Mouse (Mus musculus) C2C12 (cell line): ENCODE measurements around the gene Dctd. TPM values are rescaled to one million over a fixed set of nuclear protein-coding genes. Genes with fewer than 3 reads are reported as not detected.
A peak's percentile ranks its signal among the peaks of the same experiment; 100 is the strongest.

Experiments used
- H3K27me3 ChIP-seq: one replicate; pipeline ENCODE4 v1.6.1; 2011; ENCODE audit not compliant: control insufficient read depth, insufficient read depth, insufficient read length
- H3K36me3 ChIP-seq: one replicate; pipeline ENCODE4 v1.6.1; 2011; ENCODE audit not compliant: control insufficient read depth, insufficient read depth
- H3K4me3 ChIP-seq: one replicate; pipeline ENCODE4 v1.5.1; 2011; ENCODE audit warnings: mild to moderate bottlenecking, control low read depth; ENCODE audit not compliant: poor library complexity, insufficient read depth, severe bottlenecking
- H3K79me2 ChIP-seq: one replicate; pipeline ENCODE4 v1.6.1; 2011; ENCODE audit not compliant: control insufficient read depth, insufficient read depth
- H3K79me3 ChIP-seq: one replicate; pipeline ENCODE4 v1.6.1; 2011; ENCODE audit warnings: low read depth, control low read depth
- H3ac ChIP-seq: one replicate; pipeline ENCODE3; 2011; ENCODE audit warnings: low read depth; ENCODE audit not compliant: control insufficient read depth, insufficient read length
- CEBPB ChIP-seq: IDR thresholded peaks from one replicate; pipeline ENCODE4 v1.6.1; 2011; ENCODE audit warnings: low read depth, mild to moderate bottlenecking, control low read depth, moderate library complexity
- CTCF ChIP-seq: IDR thresholded peaks from one replicate; pipeline ENCODE4 v1.5.1; 2011; ENCODE audit not compliant: control insufficient read depth, insufficient read depth, insufficient read length
- FOSL1 ChIP-seq: IDR thresholded peaks from one replicate; pipeline ENCODE4 v1.8.0; 2011; ENCODE audit warnings: mild to moderate bottlenecking, low read length; ENCODE audit not compliant: poor library complexity, insufficient read depth, severe bottlenecking
- MAX ChIP-seq: IDR thresholded peaks from one replicate; pipeline ENCODE4 v1.6.1; 2011; ENCODE audit warnings: mild to moderate bottlenecking, control low read depth
- MYOD1 ChIP-seq: IDR thresholded peaks from one replicate; pipeline ENCODE4 v1.6.1; 2011; ENCODE audit warnings: low read depth; ENCODE audit not compliant: control insufficient read depth, insufficient read length
- MYOG ChIP-seq: IDR thresholded peaks from one replicate; pipeline ENCODE4 v1.6.1; 2011; ENCODE audit not compliant: control insufficient read depth, insufficient read length; ENCODE audit errors: extremely low read depth
- USF1 ChIP-seq: IDR thresholded peaks from one replicate; pipeline ENCODE4 v1.6.1; 2011; ENCODE audit warnings: low read depth, mild to moderate bottlenecking, control low read depth, moderate library complexity
- polyA plus RNA-seq: library from polyadenylated mRNA; unstranded; fragments of >200 nt; fragmentation: generic; extraction: Trizol; gene quantifications from one replicate; pipeline ENCODE4 v1.2.1, GENCODE M21; 2012; ENCODE audit warnings: missing spikeins

Dctd gene
- polyA plus RNA-seq, 1 experiment, result 27.2 TPM

- Histone ChIP-seq H3K79me3 (no peaks in the 10 kb centered on the region), H3ac (no peak overlapping the region), H3K36me3 (no peaks in the 10 kb centered on the region), H3K27me3 (no peaks in the 10 kb centered on the region), H3K79me2 (no peaks in the 10 kb centered on the region), H3K4me3 (no peak overlapping the region)
- TF ChIP-seq USF1 (no peak), MYOD1 (no peak), CTCF (no peak), MYOG (no peak), MAX (no peak), FOSL1 (no peak), CEBPB (no peak)
These were observed 3.5 kb upstream of the Dctd start for GRCm38 (mm10) chr8:48095378-48095777.

- Histone ChIP-seq H3ac (no peak overlapping the region), H3K27me3 (no peaks in the 10 kb centered on the region), H3K79me3 (no peaks in the 10 kb centered on the region), H3K36me3 (no peaks in the 10 kb centered on the region), H3K4me3 (no peak overlapping the region), H3K79me2 (no peaks in the 10 kb centered on the region)
- TF ChIP-seq CTCF (no peak), FOSL1 (no peak), CEBPB (no peak), MYOG (no peak), USF1 (no peak), MAX (no peak), MYOD1 (no peak)
These were observed 1.6 kb upstream of the Dctd start for GRCm38 (mm10) chr8:48097131-48097794.

GRCm38 (mm10) chr8:48098081-48098639, 732 bp upstream of the Dctd start:
- Histone ChIP-seq H3K79me2 (no peaks in the 10 kb centered on the region), H3ac (no peak overlapping the region), H3K36me3 (no peaks in the 10 kb centered on the region), H3K79me3 (no peaks in the 10 kb centered on the region), H3K4me3 (no peak overlapping the region), H3K27me3 (no peaks in the 10 kb centered on the region)
- TF ChIP-seq USF1 (no peak), MYOD1 (no peak), CEBPB (no peak), MAX (no peak)

- H3K27me3 ChIP-seq, result no peaks in the 10 kb centered on the region
- no peaks in the 10 kb centered on the region for H3K36me3 ChIP-seq
- H3K79me3 ChIP-seq, result no peaks in the 10 kb centered on the region
- H3K79me2 ChIP-seq, result no peaks in the 10 kb centered on the region
- H3ac ChIP-seq, result no peak overlapping the region
- TF ChIP-seq FOSL1 (no peak), MYOD1 (no peak), USF1 (no peak), CTCF (no peak), MYOG (no peak), MAX (no peak), CEBPB (no peak)
- no peak overlapping the region for H3K4me3 ChIP-seq
These were observed 1.4 kb downstream of the Dctd start for GRCm38 (mm10) chr8:48100100-48100787.

GRCm38 (mm10) chr8:48109373-48109855, 10.5 kb downstream of the Dctd start:
- no peak overlapping the region for H3ac ChIP-seq
- no peak for TF ChIP-seq MAX
- TF ChIP-seq FOSL1, result no peak
- TF ChIP-seq CEBPB, result no peak
- no peak for TF ChIP-seq MYOD1
- no peak for TF ChIP-seq CTCF
- no peak for TF ChIP-seq MYOG
- TF ChIP-seq USF1, result no peak
- peak overlapping the region; percentile 50 for H3K4me3 ChIP-seq
- H3K79me3 ChIP-seq, result no peaks in the 10 kb centered on the region
- H3K79me2 ChIP-seq, result peaks cover 26% of the 10 kb centered on the region
- H3K36me3 ChIP-seq, result peaks cover 13% of the 10 kb centered on the region
- H3K27me3 ChIP-seq, result no peaks in the 10 kb centered on the region
